Mouse (Mus musculus) hindbrain, embryonic 12.5 days (tissue): ENCODE data around the gene Ovol3. TPM values are rescaled to one million over a fixed set of nuclear protein-coding genes. Genes with fewer than 3 reads are reported as not detected.

ENCODE experiments used
- ATAC-seq: fragments of 200-750 bp; cut with Nextera tagmentation; 2 replicates; pipeline ENCODE4 v1.8.0; 2017; ENCODE audit warnings: moderate TSS enrichment; ENCODE audit not compliant: low FRiP score
- H3K27ac ChIP-seq: fragments of 300-500 bp; sonication (generic); 2 replicates; pipeline ENCODE4 v1.5.1; 2016; ENCODE audit warnings: mild to moderate bottlenecking
- H3K27me3 ChIP-seq: fragments of 300-500 bp; sonication (generic); 2 replicates; pipeline ENCODE4 v1.6.1; 2016; ENCODE audit warnings: mild to moderate bottlenecking
- H3K36me3 ChIP-seq: fragments of 300-500 bp; sonication (generic); 2 replicates; pipeline ENCODE4 v1.6.1; 2016; ENCODE audit warnings: mild to moderate bottlenecking
- H3K4me1 ChIP-seq: fragments of 300-500 bp; sonication (generic); 2 replicates; pipeline ENCODE4 v1.6.1; 2016
- H3K4me2 ChIP-seq: fragments of 300-500 bp; sonication (generic); replicated peaks from 2 replicates; pipeline ENCODE4 v1.6.1; 2016; ENCODE audit warnings: mild to moderate bottlenecking
- H3K4me3 ChIP-seq: fragments of 300-500 bp; sonication (generic); 2 replicates; pipeline ENCODE4 v1.5.1; 2016; ENCODE audit warnings: mild to moderate bottlenecking
- H3K9ac ChIP-seq: fragments of 300-500 bp; sonication (generic); 2 replicates; pipeline ENCODE4 v1.6.1; 2016; ENCODE audit warnings: mild to moderate bottlenecking, moderate library complexity
- H3K9me3 ChIP-seq: fragments of 300-500 bp; sonication (generic); replicated peaks from 2 replicates; pipeline ENCODE4 v1.6.1; 2016; ENCODE audit warnings: mild to moderate bottlenecking
- WGBS: fragments of 180-500 bp; shearing (Covaris S2); methylation state at CpG from one replicate; pipeline ENCODE4 v1.1.7; 2016; 5-methylcytosine and 5-hydroxymethylcytosine counted together
- polyA plus RNA-seq: library from polyadenylated mRNA; unstranded; fragments of >200 nt; fragmentation: Nextera tagmentation; extraction: Ambion mirVana; gene quantifications from 2 replicates; pipeline ENCODE4 v1.2.1, GENCODE M21; 2016

Ovol3 gene
- not detected in 2 replicates for polyA plus RNA-seq

DNA sequence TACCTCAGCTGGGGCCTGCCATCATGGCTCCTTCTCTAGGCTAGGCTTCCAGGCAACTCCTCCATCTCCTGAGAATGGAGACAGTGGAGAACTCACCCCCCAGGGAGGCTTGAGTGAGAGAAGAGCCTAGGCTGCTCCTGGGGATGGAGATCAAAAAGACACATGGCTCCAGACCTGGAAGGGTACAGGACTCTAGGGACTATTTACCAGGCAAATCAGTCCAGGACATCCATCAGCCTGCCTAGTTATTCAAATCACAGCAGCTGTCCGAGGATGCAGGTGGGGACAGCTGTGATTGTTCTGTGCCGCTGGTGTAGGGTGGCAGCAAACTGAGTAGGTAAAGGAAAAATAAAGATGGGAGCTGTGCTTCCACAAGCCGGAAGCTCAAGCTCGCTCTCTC, at the start of gene Ovol3:
Ovol3 (minus strand) TSS at position 101 of the 400 bp plus-strand sequence.
- no peak within 1 kb of the TSS for H3K4me3 ChIP-seq
- peaks cover 25% of the 10 kb centered on the region; the same call in 1 of the 2 replicates for H3K36me3 ChIP-seq
- H3K4me1 ChIP-seq, result peaks cover 16% of the 10 kb centered on the region
- WGBS, result 89% methylated on average over 4 of the region's 4 CpGs
- H3K27me3 ChIP-seq, result no peaks in the 10 kb centered on the region
- H3K9ac ChIP-seq, result no peak within 1 kb of the TSS
- H3K4me2 ChIP-seq, result no peak within 1 kb of the TSS
- no peak for ATAC-seq
- H3K27ac ChIP-seq, result no peak within 1 kb of the TSS
- H3K9me3 ChIP-seq, result no peaks in the 10 kb centered on the region

DNA sequence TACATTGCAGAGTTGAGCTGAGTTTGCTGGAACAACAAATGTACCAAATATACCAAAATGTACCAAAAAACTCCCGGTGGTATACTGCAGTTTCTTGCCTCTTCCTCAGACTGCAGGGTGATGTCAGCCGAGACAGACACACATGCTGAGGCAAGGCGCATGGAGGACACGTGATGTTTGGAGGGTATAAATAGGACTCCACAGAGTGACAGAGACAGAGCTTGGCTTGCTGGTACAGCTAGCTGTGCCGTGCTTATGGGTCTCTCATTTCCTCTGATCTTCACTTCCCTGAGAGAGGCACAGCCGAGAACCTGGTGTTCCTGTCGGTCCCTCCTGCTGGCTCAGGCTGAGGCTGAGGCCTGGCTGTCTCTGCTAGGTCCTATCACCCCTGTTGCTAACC, 47.2 kb upstream of the Ovol3 start:
- Histone ChIP-seq H3K4me1 (peaks cover 8% of the 10 kb centered on the region), H3K9ac (no peak overlapping the region), H3K9me3 (no peaks in the 10 kb centered on the region), H3K27me3 (no peaks in the 10 kb centered on the region), H3K27ac (no peak overlapping the region), H3K4me2 (no peak overlapping the region), H3K36me3 (no peaks in the 10 kb centered on the region), H3K4me3 (no peak overlapping the region)
- ATAC-seq, result no peak
- WGBS, result 81% methylated on average over 7 of the region's 7 CpGs

DNA sequence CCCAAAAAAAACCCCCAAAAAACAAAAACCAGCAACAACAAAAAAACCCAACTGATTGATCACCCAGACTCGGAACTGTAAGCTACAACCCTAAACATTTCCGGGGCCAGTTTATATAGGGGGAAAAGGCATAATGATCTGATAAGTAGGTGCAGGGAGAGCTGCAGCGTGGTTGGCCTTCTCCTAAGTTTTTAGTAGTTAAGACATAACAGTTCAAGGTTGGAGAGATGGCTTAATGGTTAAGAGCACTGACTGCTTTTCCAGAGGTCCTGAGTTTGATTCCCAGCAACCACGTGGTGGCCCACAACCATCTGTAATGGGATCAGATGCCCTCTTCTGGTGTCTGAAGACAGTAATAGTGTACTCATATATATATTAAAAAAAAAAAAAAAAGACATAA, 46.0 kb upstream of the Ovol3 start:
- no peak for ATAC-seq
- peaks cover 8% of the 10 kb centered on the region for H3K4me1 ChIP-seq
- H3K9me3 ChIP-seq, result no peaks in the 10 kb centered on the region
- H3K27ac ChIP-seq, result no peak overlapping the region
- no peak overlapping the region for H3K4me2 ChIP-seq
- 73% methylated on average over 4 of the region's 4 CpGs for WGBS
- H3K9ac ChIP-seq, result no peak overlapping the region
- H3K27me3 ChIP-seq, result no peaks in the 10 kb centered on the region
- no peaks in the 10 kb centered on the region for H3K36me3 ChIP-seq
- no peak overlapping the region for H3K4me3 ChIP-seq

DNA sequence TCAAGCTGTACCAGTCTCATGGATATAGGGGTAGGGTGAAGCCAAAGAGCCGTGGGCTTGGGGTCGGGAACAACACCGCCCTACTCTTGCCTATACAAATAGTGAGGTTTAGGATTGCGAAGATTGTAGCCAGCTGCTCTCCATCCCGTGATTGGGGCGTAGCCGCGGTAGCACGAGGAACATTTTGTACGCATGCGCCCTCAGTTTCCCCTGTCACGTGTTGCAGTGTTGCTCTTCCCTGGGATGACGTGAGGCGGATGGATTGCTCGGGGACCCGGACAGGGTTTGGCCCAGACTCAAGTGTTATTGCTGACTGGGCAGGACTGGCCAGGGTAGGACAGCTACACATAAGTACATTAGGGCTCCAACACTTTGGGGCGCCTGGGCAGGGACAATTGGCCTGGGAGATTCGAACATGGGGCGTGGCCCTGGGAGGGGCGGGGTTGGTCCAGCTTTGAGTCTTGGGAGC, 45.2 kb upstream of the Ovol3 start:
- H3K27me3 ChIP-seq, result no peaks in the 10 kb centered on the region
- H3K27ac ChIP-seq, result peak overlapping the region; percentile 95
- peak overlapping the region; percentile 93 for H3K4me2 ChIP-seq
- ATAC-seq, result peak; percentile 87
- H3K36me3 ChIP-seq, result no peaks in the 10 kb centered on the region
- WGBS, result under 1% methylated on average over 20 of the region's 20 CpGs
- H3K4me1 ChIP-seq, result peaks cover 8% of the 10 kb centered on the region
- H3K4me3 ChIP-seq, result peak overlapping the region; percentile 63
- H3K9me3 ChIP-seq, result no peaks in the 10 kb centered on the region
- peak overlapping the region; percentile 49 for H3K9ac ChIP-seq

DNA sequence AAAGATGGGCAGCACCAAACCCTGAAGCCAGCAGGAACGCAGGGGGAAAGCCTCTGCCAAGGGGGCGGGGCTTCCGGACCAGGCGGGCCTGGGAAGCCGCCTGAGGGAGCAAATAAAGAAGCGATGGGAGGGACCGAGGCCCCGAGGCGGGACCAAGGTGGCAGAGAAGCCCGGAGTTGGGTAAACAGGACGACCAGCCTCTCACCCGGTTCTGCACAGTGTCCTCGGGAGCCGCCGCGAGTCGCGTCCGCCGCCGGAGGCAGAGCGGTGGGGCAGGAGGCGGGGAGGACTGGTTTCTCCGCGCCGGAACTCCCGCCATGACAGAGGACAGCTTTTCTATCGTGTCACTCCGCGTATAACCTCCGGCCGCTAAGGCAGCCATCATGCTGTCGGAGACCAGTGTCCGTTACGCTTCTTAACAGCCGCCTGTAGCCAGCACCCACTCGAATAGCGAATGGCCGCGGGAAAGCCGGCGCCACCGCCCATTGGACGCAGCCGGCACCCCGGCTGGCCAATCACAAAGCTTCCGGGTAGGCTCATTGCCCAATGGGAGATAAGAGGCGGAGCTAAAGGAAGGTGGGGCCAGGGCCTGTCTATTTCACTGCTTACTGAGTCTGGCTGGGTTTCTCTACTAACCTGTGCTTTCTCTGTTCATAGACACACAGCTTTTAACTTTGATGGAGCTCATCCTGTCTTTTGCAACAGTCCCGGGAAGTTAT, 44.6 kb upstream of the Ovol3 start, which contains the start of the genes Thap8 and Wdr62:
Thap8 (plus strand) TSS at position 144 of the 719 bp plus-strand sequence.
Wdr62 (minus strand) TSS at position 469 of the 719 bp plus-strand sequence.
- H3K9ac ChIP-seq, result peak within 1 kb of the TSS; percentile 62
- H3K4me2 ChIP-seq, result peak within 1 kb of the TSS; percentile 93
- peak within 1 kb of the TSS; percentile 95 for H3K27ac ChIP-seq
- H3K36me3 ChIP-seq, result no peaks in the 10 kb centered on the region
- H3K27me3 ChIP-seq, result no peaks in the 10 kb centered on the region
- H3K4me3 ChIP-seq, result peak within 1 kb of the TSS; percentile 63
- H3K4me1 ChIP-seq, result peaks cover 8% of the 10 kb centered on the region
- H3K9me3 ChIP-seq, result no peaks in the 10 kb centered on the region
- peak; percentile 97 for ATAC-seq
- WGBS, result under 1% methylated on average over 47 of the region's 49 CpGs

DNA sequence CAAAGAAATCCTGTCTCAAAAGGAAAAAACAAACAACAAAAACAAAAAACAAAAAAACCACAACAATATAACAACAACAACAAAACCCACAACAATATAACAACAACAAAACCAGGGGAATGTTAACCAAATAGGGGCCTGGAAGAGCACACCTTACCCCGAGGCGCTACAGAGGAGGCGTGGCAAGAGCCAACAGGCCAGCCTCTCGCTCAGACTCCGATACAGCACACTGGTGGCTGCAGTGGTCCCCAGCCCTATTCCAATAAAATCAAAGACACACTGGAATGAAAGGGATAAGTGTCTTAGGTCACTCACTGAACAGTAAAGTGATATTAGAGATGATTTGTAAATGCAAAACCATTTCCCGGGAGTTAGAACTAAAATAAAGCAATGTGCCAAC, 44.0 kb upstream of the Ovol3 start:
- Histone ChIP-seq H3K9ac (peak overlapping the region; percentile 62; the same call in 1 of the 2 replicates), H3K4me3 (peak overlapping the region; percentile 63), H3K4me1 (peaks cover 8% of the 10 kb centered on the region), H3K4me2 (peak overlapping the region; percentile 93), H3K27ac (no peak overlapping the region; the same call in 1 of the 2 replicates), H3K36me3 (no peaks in the 10 kb centered on the region), H3K9me3 (no peaks in the 10 kb centered on the region), H3K27me3 (no peaks in the 10 kb centered on the region)
- WGBS, result under 1% methylated on average over 6 of the region's 6 CpGs
- no peak for ATAC-seq

DNA sequence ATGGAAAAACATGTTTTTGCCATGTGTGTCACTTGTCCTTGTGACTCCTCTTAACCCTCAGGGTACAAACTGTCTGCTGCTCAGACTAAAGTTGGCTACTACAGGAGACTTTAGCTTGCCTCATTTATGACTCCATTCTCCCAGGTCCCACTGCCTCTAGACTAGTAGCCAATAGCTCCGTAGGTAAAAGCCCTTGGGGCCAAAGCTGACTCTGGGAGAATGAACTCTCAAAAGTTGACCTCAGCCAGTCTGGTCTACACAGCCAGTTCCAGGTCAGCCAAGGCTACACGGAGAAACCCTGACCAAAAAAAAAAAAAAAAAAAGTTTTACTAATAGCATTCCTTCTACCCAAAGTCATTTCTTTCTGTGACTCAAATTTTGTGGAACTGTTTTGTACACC, 43.4 kb upstream of the Ovol3 start:
- Histone ChIP-seq H3K27me3 (no peaks in the 10 kb centered on the region), H3K4me1 (peaks cover 8% of the 10 kb centered on the region), H3K4me3 (0 out of 2 replicates have a peak overlapping the region, but pooled peaks have one; percentile 63), H3K36me3 (no peaks in the 10 kb centered on the region), H3K4me2 (peak overlapping the region; percentile 93), H3K27ac (no peak overlapping the region), H3K9ac (no peak overlapping the region), H3K9me3 (no peaks in the 10 kb centered on the region)
- ATAC-seq, result no peak
- 59% methylated on average over 2 of the region's 2 CpGs for WGBS

DNA sequence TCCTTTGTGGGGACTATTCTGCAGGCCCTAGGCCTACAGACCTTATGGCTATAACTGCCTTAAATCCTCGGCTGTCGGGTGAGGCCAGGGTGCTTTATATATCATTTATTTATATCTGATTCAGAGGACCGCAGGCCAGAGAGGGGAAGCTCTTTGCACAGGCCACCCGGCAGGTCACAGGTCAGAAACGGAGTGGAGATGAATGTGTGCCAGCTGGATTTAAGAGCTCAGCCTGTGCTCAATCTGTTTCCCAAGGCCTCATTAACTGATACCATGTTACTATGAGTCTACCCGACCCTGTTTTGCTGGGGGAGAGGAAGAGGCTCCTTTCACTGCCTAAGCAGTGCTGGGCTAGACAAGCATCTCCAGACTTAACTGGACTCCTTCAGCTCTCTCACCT, 38.9 kb upstream of the Ovol3 start:
- Histone ChIP-seq H3K4me3 (no peak overlapping the region), H3K4me1 (peaks cover 3% of the 10 kb centered on the region), H3K9ac (0 out of 2 replicates have a peak overlapping the region, but pooled peaks have one; percentile 13), H3K4me2 (no peak overlapping the region), H3K27ac (no peak overlapping the region), H3K36me3 (peaks cover 10% of the 10 kb centered on the region), H3K27me3 (no peaks in the 10 kb centered on the region), H3K9me3 (no peaks in the 10 kb centered on the region)
- ATAC-seq, result no peak
- 86% methylated on average over 6 of the region's 6 CpGs for WGBS

DNA sequence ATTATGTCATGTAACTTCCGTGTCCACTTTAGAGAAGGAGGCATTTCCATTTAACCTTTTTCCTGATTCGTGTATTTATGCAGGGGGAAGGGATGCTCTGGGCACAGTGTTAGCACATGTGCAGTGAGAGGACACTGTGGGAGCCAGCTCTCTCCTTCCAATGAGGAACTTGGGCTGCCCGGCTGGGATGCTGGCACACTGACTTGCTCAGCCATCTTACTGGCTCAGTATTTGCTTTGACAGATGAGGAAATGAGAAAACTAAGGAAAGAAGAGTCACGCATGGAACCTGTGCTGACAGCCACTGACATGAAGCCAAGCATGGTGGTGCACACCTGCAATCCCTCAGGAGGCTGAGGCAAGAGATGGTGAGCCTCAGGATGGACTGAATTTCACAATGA, 34.1 kb upstream of the Ovol3 start:
- Histone ChIP-seq H3K9me3 (no peaks in the 10 kb centered on the region), H3K9ac (no peak overlapping the region), H3K4me1 (no peaks in the 10 kb centered on the region), H3K4me2 (no peak overlapping the region), H3K4me3 (no peak overlapping the region), H3K27ac (no peak overlapping the region), H3K36me3 (peaks cover 23% of the 10 kb centered on the region), H3K27me3 (no peaks in the 10 kb centered on the region)
- WGBS, result 85% methylated on average over 4 of the region's 4 CpGs
- no peak for ATAC-seq

DNA sequence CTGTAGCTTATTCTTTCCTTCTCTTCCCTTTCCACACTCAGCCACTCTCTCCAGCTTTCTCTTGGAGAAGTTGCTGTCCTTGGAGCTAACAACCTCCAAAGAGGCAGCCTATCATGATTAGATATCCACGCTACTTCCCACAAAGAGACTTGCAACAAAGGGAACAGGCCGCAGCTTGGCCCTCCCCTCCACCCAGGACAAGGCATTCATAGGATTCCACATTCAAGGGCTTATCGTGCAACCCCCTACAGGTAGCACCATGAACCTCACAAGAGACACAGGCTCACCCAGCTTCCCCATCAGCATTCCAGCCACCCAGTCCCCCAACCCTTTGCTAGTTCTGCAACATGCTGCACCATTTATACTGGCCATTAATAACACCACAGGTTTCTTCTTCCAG, 31.3 kb upstream of the Ovol3 start:
- Histone ChIP-seq H3K4me3 (no peak overlapping the region), H3K36me3 (peaks cover 28% of the 10 kb centered on the region), H3K9me3 (no peaks in the 10 kb centered on the region), H3K4me2 (no peak overlapping the region), H3K4me1 (no peaks in the 10 kb centered on the region), H3K27ac (no peak overlapping the region), H3K27me3 (no peaks in the 10 kb centered on the region), H3K9ac (no peak overlapping the region)
- WGBS, result 86% methylated on average over 3 of the region's 3 CpGs
- ATAC-seq, result no peak

DNA sequence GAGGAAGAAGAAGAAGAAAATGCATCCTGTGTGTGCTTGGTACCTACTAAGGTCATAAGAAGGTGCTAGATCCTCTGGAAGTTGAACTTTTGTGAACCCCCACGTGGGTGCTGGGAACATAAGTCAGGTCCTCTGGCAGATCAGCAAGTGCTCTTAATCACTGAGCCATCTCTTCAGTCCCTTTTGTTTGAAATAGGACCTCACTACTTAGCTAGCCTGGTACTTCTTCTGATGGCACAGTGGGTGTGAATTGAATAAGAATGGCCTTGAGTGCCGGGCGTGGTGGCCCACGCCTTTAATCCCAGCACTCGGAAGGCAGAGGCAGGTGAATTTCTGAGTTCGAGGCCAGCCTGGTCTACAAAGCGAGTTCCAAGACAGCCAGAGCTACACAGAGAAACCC, 30.4 kb upstream of the Ovol3 start:
- WGBS, result 94% methylated on average over 7 of the region's 7 CpGs
- no peak for ATAC-seq
- H3K9ac ChIP-seq, result no peak overlapping the region
- no peaks in the 10 kb centered on the region for H3K9me3 ChIP-seq
- no peaks in the 10 kb centered on the region for H3K27me3 ChIP-seq
- no peak overlapping the region for H3K4me3 ChIP-seq
- no peaks in the 10 kb centered on the region for H3K4me1 ChIP-seq
- H3K36me3 ChIP-seq, result peaks cover 36% of the 10 kb centered on the region
- no peak overlapping the region for H3K27ac ChIP-seq
- H3K4me2 ChIP-seq, result no peak overlapping the region

DNA sequence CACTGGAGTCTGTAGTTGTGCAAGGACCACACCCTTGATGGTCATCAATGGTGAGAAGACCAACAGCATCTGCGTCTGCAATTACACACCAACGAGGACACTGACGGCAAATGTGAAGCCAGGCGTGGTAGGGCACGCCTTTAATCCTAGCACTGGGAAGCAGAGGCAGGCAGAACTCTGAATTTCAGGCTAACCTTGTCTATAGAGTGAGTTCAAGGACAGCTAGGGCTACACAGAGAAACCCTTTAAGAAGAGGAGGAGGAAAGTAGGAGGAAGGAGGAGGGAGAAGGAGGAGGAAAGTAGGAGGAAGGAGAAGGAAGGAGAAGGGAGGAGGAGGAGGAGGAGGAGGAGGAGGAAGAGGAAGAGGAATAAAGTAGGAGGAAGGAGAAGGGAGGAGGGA, 30.0 kb upstream of the Ovol3 start:
- Histone ChIP-seq H3K27ac (no peak overlapping the region), H3K27me3 (no peaks in the 10 kb centered on the region), H3K4me2 (no peak overlapping the region), H3K9me3 (no peaks in the 10 kb centered on the region), H3K36me3 (peaks cover 32% of the 10 kb centered on the region), H3K4me3 (no peak overlapping the region), H3K9ac (no peak overlapping the region), H3K4me1 (no peaks in the 10 kb centered on the region)
- WGBS, result 98% methylated on average over 5 of the region's 5 CpGs
- no peak for ATAC-seq

DNA sequence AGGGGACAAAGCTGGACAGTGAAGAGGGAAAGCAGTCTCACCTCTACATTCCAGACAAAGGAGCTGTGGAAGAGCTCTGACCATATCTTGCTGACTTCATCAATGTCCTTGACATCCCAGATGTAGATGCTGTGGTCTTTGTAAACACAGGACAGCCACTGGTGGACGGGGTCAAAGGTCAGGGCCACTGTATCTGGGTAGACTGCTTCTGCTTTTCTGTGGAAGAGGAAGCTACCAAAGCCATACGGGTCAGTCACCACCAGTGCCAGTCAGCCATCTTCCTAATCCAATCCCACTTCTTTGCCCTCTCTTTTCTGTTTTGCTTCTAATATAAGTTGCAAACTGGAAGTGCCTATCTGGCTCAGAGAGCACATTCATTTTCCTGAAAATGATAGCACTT, 29.5 kb upstream of the Ovol3 start:
- no peak for ATAC-seq
- no peak overlapping the region for H3K9ac ChIP-seq
- no peak overlapping the region for H3K4me3 ChIP-seq
- no peak overlapping the region for H3K4me2 ChIP-seq
- 85% methylated on average over 2 of the region's 2 CpGs for WGBS
- no peak overlapping the region for H3K27ac ChIP-seq
- H3K9me3 ChIP-seq, result no peaks in the 10 kb centered on the region
- no peaks in the 10 kb centered on the region for H3K4me1 ChIP-seq
- H3K36me3 ChIP-seq, result peaks cover 29% of the 10 kb centered on the region
- H3K27me3 ChIP-seq, result no peaks in the 10 kb centered on the region
